In genomic region chr7:45730727-45731431, GRCm38 (mm10) we compare ENCODE assay signal across 8 mouse cellular contexts. TPM values are rescaled to one million over a fixed set of nuclear protein-coding genes. Genes with fewer than 3 reads are reported as not detected.
DNase-seq lines count a peak whose midpoint lies in the region; ATAC-seq and TF ChIP-seq lines count a peak whose summit lies in the region.

No protein-coding gene starts in this region.

- peak; percentile 48 for TF ChIP-seq CTCF in liver, adult 2 months (IDR thresholded peaks at IDR 0.05; ENCODE audit: low read depth, low read length)

- no peaks in the 10 kb centered on the region for H3K27me3 ChIP-seq in heart, embryonic 10.5 days (ENCODE audit: insufficient read depth, poor library complexity, severe bottlenecking)
- H3K27me3 ChIP-seq in liver, adult 2 months (ENCODE audit: control insufficient read depth, insufficient read depth, low read length) = no peaks in the 10 kb centered on the region
- H3K27me3 ChIP-seq in neural tube, embryonic 12.5 days (replicated peaks) = no peaks in the 10 kb centered on the region

- WGBS in heart, embryonic 10.5 days = 14% methylated on average over 16 of the region's 16 CpGs
- 48% methylated on average over 16 of the region's 16 CpGs for WGBS in liver, adult 2 months
- 12% methylated on average over 16 of the region's 16 CpGs for WGBS in neural tube, embryonic 12.5 days

- H3K4me3 ChIP-seq in heart, embryonic 10.5 days = no peak overlapping the region
- no peak overlapping the region for H3K4me3 ChIP-seq in liver, adult 2 months (ENCODE audit: insufficient read depth, low read depth, low read length)
- H3K4me3 ChIP-seq in neural tube, embryonic 12.5 days = no peak overlapping the region

- TF ChIP-seq POLR2A in liver, adult 2 months (IDR thresholded peaks at IDR 0.05; ENCODE audit: extremely low read depth, insufficient read depth, low read length) = no peak

- H3K9me3 ChIP-seq in heart, embryonic 10.5 days = no peaks in the 10 kb centered on the region
- no peaks in the 10 kb centered on the region for H3K9me3 ChIP-seq in neural tube, embryonic 12.5 days

- DNase-seq in heart, embryonic 10.5 days (ENCODE audit: low spot score) = peak; percentile 90
- no peak for DNase-seq in heart, postnatal 36 days
- peak; percentile 69 for DNase-seq in NIH3T3 (ENCODE audit: low read depth)
- DNase-seq in liver, adult 2 months (ENCODE audit: extremely low read depth, low read depth, low spot score) = no peak
- DNase-seq in left cerebral cortex, adult 18-20 months (ENCODE audit: low spot score in 2 of 2) = no peak
- DNase-seq in cerebellum, adult 11 months = no peak

- intact Hi-C loops in heart, postnatal 36 days (cut with DNase I) = no loop called here

- H3K9ac ChIP-seq in liver, adult 2 months (ENCODE audit: low read depth, low read length) = no peak overlapping the region
- no peak overlapping the region for H3K9ac ChIP-seq in neural tube, embryonic 12.5 days

- peaks cover 29% of the 10 kb centered on the region for H3K36me3 ChIP-seq in heart, embryonic 10.5 days
- H3K36me3 ChIP-seq in liver, adult 2 months (ENCODE audit: control insufficient read depth, insufficient read depth, low read length) = no peaks in the 10 kb centered on the region
- peaks cover 26% of the 10 kb centered on the region for H3K36me3 ChIP-seq in neural tube, embryonic 12.5 days

- H3K79me2 ChIP-seq in liver, adult 2 months (ENCODE audit: control insufficient read depth, insufficient read depth, low read length) = no peaks in the 10 kb centered on the region

- H3K4me2 ChIP-seq in neural tube, embryonic 12.5 days (replicated peaks) = 0 out of 2 replicates have a peak overlapping the region, but pooled peaks have one; percentile 9

- peak overlapping the region; percentile 59 for H3K27ac ChIP-seq in heart, embryonic 10.5 days
- no peak overlapping the region for H3K27ac ChIP-seq in liver, adult 2 months (replicated peaks; ENCODE audit: insufficient read depth, low read depth, low read length)
- H3K27ac ChIP-seq in neural tube, embryonic 12.5 days = no peak overlapping the region

- peaks cover 25% of the 10 kb centered on the region for H3K4me1 ChIP-seq in heart, embryonic 10.5 days
- no peaks in the 10 kb centered on the region for H3K4me1 ChIP-seq in liver, adult 2 months (ENCODE audit: control insufficient read depth, insufficient read depth, low read length)
- H3K4me1 ChIP-seq in neural tube, embryonic 12.5 days = 0 out of 2 replicates have a peak, but pooled peaks cover 5% of the 10 kb centered on the region

- ATAC-seq in hematopoietic stem cell, adult 5-6 weeks (replicated peaks in 1 of 2; ENCODE audit: insufficient read depth in 1 of 2, low FRiP score in 2 of 2, low TSS enrichment in 1 of 2, low read depth in 1 of 2, poor library complexity in 2 of 2, severe bottlenecking in 2 of 2) = peak; percentile 22 to 30; a peak in 1 of 4 replicates
- no peak for ATAC-seq in neural tube, embryonic 12.5 days (ENCODE audit: low FRiP score, low read depth)

RNA-seq across cellular contexts. Expression of gene Spaca4, which starts 5.3 kb away (rescaled TPM):
- polyA plus RNA-seq in heart, embryonic 10.5 days (2016; fragmentation: Nextera tagmentation; extraction: Ambion mirVana) = not detected in 2 replicates
- total RNA-seq in heart, postnatal 36 days (2021) = not detected
- total RNA-seq in hematopoietic stem cell, adult 5-6 weeks (2017) = not detected in 2 replicates
- not detected in 2 replicates for total RNA-seq in liver, adult 2 months (2014; rRNA removed)
- polyA plus RNA-seq in liver, adult 2 months (2012; rRNA removed) = not detected in 2 replicates
- not detected in 2 replicates for polyA plus RNA-seq in neural tube, embryonic 12.5 days (2016; fragmentation: Nextera tagmentation; extraction: Ambion mirVana)
- not detected for total RNA-seq in left cerebral cortex, adult 18-20 months (2021)

RNA-seq across cellular contexts. Expression of gene Fam83e, which starts 9.9 kb away (rescaled TPM):
- polyA plus RNA-seq in heart, embryonic 10.5 days (2016; fragmentation: Nextera tagmentation; extraction: Ambion mirVana) = 0.76 and 1.2 TPM in 2 replicates
- under 1 TPM; 0.17 to 0.30 TPM for total RNA-seq in heart, postnatal 36 days (2021)
- total RNA-seq in hematopoietic stem cell, adult 5-6 weeks (2017) = 0.79 and 1.8 TPM in 2 replicates
- 0.18 TPM in 1 of 2 replicates, not detected in the other for total RNA-seq in liver, adult 2 months (2014; rRNA removed)
- 0.05 and 0.10 TPM in 2 replicates for polyA plus RNA-seq in liver, adult 2 months (2012; rRNA removed)
- polyA plus RNA-seq in neural tube, embryonic 12.5 days (2016; fragmentation: Nextera tagmentation; extraction: Ambion mirVana) = 0.94 and 1.00 TPM in 2 replicates
- under 1 TPM in 1 of 2 experiments, not detected in 1; 0.21 TPM for total RNA-seq in left cerebral cortex, adult 18-20 months (2021)

RNA-seq across cellular contexts. Expression of gene Sphk2, which starts 13.1 kb away (rescaled TPM):
- 24.7 and 29.3 TPM in 2 replicates for polyA plus RNA-seq in heart, embryonic 10.5 days (2016; fragmentation: Nextera tagmentation; extraction: Ambion mirVana)
- total RNA-seq in heart, postnatal 36 days (2021) = 10 to 100 TPM; 16.2 to 18.7 TPM
- 8.2 and 10.9 TPM in 2 replicates for total RNA-seq in hematopoietic stem cell, adult 5-6 weeks (2017)
- total RNA-seq in liver, adult 2 months (2014; rRNA removed) = 13.4 and 15.2 TPM in 2 replicates
- 62.9 and 80.1 TPM in 2 replicates for polyA plus RNA-seq in liver, adult 2 months (2012; rRNA removed)
- 28.0 and 29.0 TPM in 2 replicates for polyA plus RNA-seq in neural tube, embryonic 12.5 days (2016; fragmentation: Nextera tagmentation; extraction: Ambion mirVana)
- 10 to 100 TPM; 32.3 to 33.0 TPM for total RNA-seq in left cerebral cortex, adult 18-20 months (2021)

RNA-seq across cellular contexts. Expression of gene Rpl18, which starts 15.6 kb away (rescaled TPM):
- 860 and 1,046 TPM in 2 replicates for polyA plus RNA-seq in heart, embryonic 10.5 days (2016; fragmentation: Nextera tagmentation; extraction: Ambion mirVana)
- 100 to 1,000 TPM; 550 to 591 TPM for total RNA-seq in heart, postnatal 36 days (2021)
- 1,764 and 1,816 TPM in 2 replicates for total RNA-seq in hematopoietic stem cell, adult 5-6 weeks (2017)
- total RNA-seq in liver, adult 2 months (2014; rRNA removed) = 436 and 542 TPM in 2 replicates
- polyA plus RNA-seq in liver, adult 2 months (2012; rRNA removed) = 366 and 534 TPM in 2 replicates
- 665 and 700 TPM in 2 replicates for polyA plus RNA-seq in neural tube, embryonic 12.5 days (2016; fragmentation: Nextera tagmentation; extraction: Ambion mirVana)
- total RNA-seq in left cerebral cortex, adult 18-20 months (2021) = 100 to 1,000 TPM; 331 to 369 TPM

RNA-seq across cellular contexts. Expression of gene Dbp, which starts 26.0 kb away (rescaled TPM):
- polyA plus RNA-seq in heart, embryonic 10.5 days (2016; fragmentation: Nextera tagmentation; extraction: Ambion mirVana) = 2.7 and 3.2 TPM in 2 replicates
- 100 to 1,000 TPM in 1 of 2 experiments, 10 to 100 TPM in 1; 44.4 to 158 TPM for total RNA-seq in heart, postnatal 36 days (2021)
- 11.5 and 25.3 TPM in 2 replicates for total RNA-seq in hematopoietic stem cell, adult 5-6 weeks (2017)
- 93.0 and 110 TPM in 2 replicates for total RNA-seq in liver, adult 2 months (2014; rRNA removed)
- polyA plus RNA-seq in liver, adult 2 months (2012; rRNA removed) = 8.6 and 17.0 TPM in 2 replicates
- 4.1 TPM in 2 replicates for polyA plus RNA-seq in neural tube, embryonic 12.5 days (2016; fragmentation: Nextera tagmentation; extraction: Ambion mirVana)
- total RNA-seq in left cerebral cortex, adult 18-20 months (2021) = 10 to 100 TPM; 63.1 to 84.6 TPM

Comparison
In these comparisons a context has a peak if more than half of its experiments do, and no peak if none do; other contexts are left out.
1. DNase-seq: peak in heart, embryonic 10.5 days (single experiment) and NIH3T3 (single experiment); none in heart, postnatal 36 days (0 of 2), liver, adult 2 months (single experiment), left cerebral cortex, adult 18-20 months (0 of 2) and cerebellum, adult 11 months (single experiment).